ENCODE assay signal across 8 mouse cellular contexts in the genomic region with DNA sequence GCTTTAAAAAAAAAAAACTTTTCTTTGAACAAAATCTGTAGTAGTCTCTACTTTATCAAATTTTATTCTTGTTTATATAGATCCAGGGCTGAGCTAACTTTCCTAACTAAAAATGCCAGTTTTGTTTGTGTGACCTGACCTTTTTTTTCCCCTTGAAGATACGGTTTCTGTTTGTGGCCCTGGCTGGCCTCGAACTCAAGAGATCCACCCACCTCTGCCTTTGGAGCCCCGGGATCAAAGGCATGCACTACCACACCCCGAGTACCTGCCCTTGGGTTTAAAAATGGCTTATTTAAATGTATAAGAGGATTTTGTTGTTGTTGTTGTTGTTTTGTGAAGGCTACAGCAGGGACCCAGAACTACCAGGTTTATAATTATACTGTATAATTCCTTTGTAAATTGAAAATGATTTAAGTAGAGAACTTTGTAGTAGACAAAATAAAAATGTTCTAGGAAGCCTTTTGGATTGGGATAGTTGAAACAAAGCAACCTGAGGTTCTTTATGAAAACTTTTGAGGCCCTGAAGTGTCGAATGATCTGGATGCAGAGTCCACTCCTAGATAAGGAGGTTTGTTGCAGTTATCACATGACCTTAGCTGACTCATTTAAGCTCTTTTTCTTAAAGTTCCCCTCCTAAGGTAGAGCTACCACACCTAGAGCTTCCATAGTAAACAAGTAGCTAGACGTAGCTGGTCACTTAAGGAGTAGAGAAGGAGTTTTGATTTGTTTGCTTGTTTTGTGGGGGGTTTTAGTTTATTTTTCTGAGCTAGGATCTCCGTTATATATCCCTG. TPM values are rescaled to one million over a fixed set of nuclear protein-coding genes. Genes with fewer than 3 reads are reported as not detected.
A peak's percentile ranks its signal among the peaks of the same experiment; 100 is the strongest.
DNase-seq lines count a peak whose midpoint lies in the region; ATAC-seq and TF ChIP-seq lines count a peak whose summit lies in the region.

No protein-coding gene starts in this region.

- H3K9me3 ChIP-seq in lung, embryonic 14.5 days (ENCODE audit: low read depth, low read length): no peaks in the 10 kb centered on the region
- H3K9me3 ChIP-seq in embryonic facial prominence, embryonic 11.5 days (replicated peaks; ENCODE audit: control insufficient read depth, low read length): no peaks in the 10 kb centered on the region
- no peaks in the 10 kb centered on the region for H3K9me3 ChIP-seq in limb, embryonic 10.5 days (replicated peaks)

- intact Hi-C loops in left cerebral cortex, postnatal 25 days (cut with DNase I): loop anchor here (2.0 kb wide), 1 partner anchor 517 kb away; a partner anchor contains a TSS

- no peak for DNase-seq in lung, embryonic 14.5 days
- DNase-seq in lung, postnatal 36 days: no peak
- no peak for DNase-seq in embryonic facial prominence, embryonic 11.5 days (ENCODE audit: low spot score)
- no peak for DNase-seq in limb, embryonic 10.5 days (ENCODE audit: low spot score)
- DNase-seq in left cerebral cortex, postnatal 25 days (ENCODE audit: low spot score in 2 of 2): no peak
- DNase-seq in frontal cortex, postnatal 14 days (ENCODE audit: low spot score in 2 of 2): no peak
- DNase-seq in gastrocnemius, postnatal 4 days (ENCODE audit: low spot score in 2 of 2): no peak

- H3K27me3 ChIP-seq in lung, embryonic 14.5 days (ENCODE audit: insufficient read depth, low read length): no peaks in the 10 kb centered on the region
- H3K27me3 ChIP-seq in embryonic facial prominence, embryonic 11.5 days (ENCODE audit: control insufficient read depth, insufficient read depth, low read length): no peaks in the 10 kb centered on the region
- H3K27me3 ChIP-seq in limb, embryonic 10.5 days (ENCODE audit: low read depth, poor library complexity, severe bottlenecking): no peaks in the 10 kb centered on the region
- no peaks in the 10 kb centered on the region for H3K27me3 ChIP-seq in small intestine, adult 2 months (ENCODE audit: control insufficient read depth, insufficient read depth, low read length)

- peak overlapping the region; percentile 86 for H3K4me2 ChIP-seq in lung, embryonic 14.5 days
- H3K4me2 ChIP-seq in embryonic facial prominence, embryonic 11.5 days (ENCODE audit: low read depth, low read length): peak overlapping the region; percentile 55

- ATAC-seq in lung, embryonic 14.5 days (ENCODE audit: insufficient read depth): no peak
- no peak for ATAC-seq in embryonic facial prominence, embryonic 11.5 days (replicated peaks; ENCODE audit: insufficient number of reproducible peaks, low FRiP score, low TSS enrichment, low read depth)

- peaks cover 40% of the 10 kb centered on the region for H3K36me3 ChIP-seq in lung, embryonic 14.5 days (ENCODE audit: insufficient read depth)
- no peaks in the 10 kb centered on the region for H3K36me3 ChIP-seq in embryonic facial prominence, embryonic 11.5 days (replicated peaks; ENCODE audit: control insufficient read depth, insufficient read depth, low read depth, low read length)
- H3K36me3 ChIP-seq in limb, embryonic 10.5 days: peaks cover 46% of the 10 kb centered on the region
- H3K36me3 ChIP-seq in small intestine, adult 2 months (ENCODE audit: control insufficient read depth, insufficient read depth, low read length): peaks cover 15% of the 10 kb centered on the region

- no peak for TF ChIP-seq CTCF in lung, embryonic 14.5 days (IDR thresholded peaks at IDR 0.05; ENCODE audit: low read depth)
- no peak for TF ChIP-seq CTCF in small intestine, adult 2 months (IDR thresholded peaks at IDR 0.05; ENCODE audit: extremely low read depth, insufficient read length, insufficient replicate concordance, low read depth, low read length)

- H3K4me1 ChIP-seq in lung, embryonic 14.5 days (ENCODE audit: insufficient read depth): 0 out of 2 replicates have a peak, but pooled peaks cover 2% of the 10 kb centered on the region
- no peaks in the 10 kb centered on the region for H3K4me1 ChIP-seq in embryonic facial prominence, embryonic 11.5 days (ENCODE audit: control insufficient read depth, insufficient read depth, low read length)
- H3K4me1 ChIP-seq in limb, embryonic 10.5 days: peaks cover 21% of the 10 kb centered on the region
- H3K4me1 ChIP-seq in small intestine, adult 2 months (ENCODE audit: control insufficient read depth, insufficient read depth, insufficient read length, low read length): peaks cover 12% of the 10 kb centered on the region

- H3K4me3 ChIP-seq in lung, embryonic 14.5 days (ENCODE audit: low read depth, low read length): peak overlapping the region; percentile 51
- peak overlapping the region; percentile 35 for H3K4me3 ChIP-seq in embryonic facial prominence, embryonic 11.5 days (ENCODE audit: low read depth, low read length)
- peak overlapping the region; percentile 60 for H3K4me3 ChIP-seq in limb, embryonic 10.5 days
- H3K4me3 ChIP-seq in small intestine, adult 2 months (ENCODE audit: low read depth, low read length): peak overlapping the region; percentile 71

- H3K9ac ChIP-seq in lung, embryonic 14.5 days: peak overlapping the region; percentile 63
- no peak overlapping the region; the same call in 1 of the 2 replicates for H3K9ac ChIP-seq in embryonic facial prominence, embryonic 11.5 days (replicated peaks; ENCODE audit: low read length)

- no peak overlapping the region for H3K27ac ChIP-seq in lung, embryonic 14.5 days (ENCODE audit: low read depth)
- no peak overlapping the region for H3K27ac ChIP-seq in embryonic facial prominence, embryonic 11.5 days (replicated peaks; ENCODE audit: low read depth, low read length)
- H3K27ac ChIP-seq in limb, embryonic 10.5 days: peak overlapping the region; percentile 82; the same call in 1 of the 2 replicates
- H3K27ac ChIP-seq in small intestine, adult 2 months (ENCODE audit: insufficient read depth, low read depth, low read length): peak overlapping the region; percentile 96

- TF ChIP-seq POLR2A in small intestine, adult 2 months (IDR thresholded peaks at IDR 0.05; ENCODE audit: low read depth, low read length): no peak

- 27% methylated on average over 7 of the region's 7 CpGs for WGBS in lung, embryonic 14.5 days
- 43% methylated on average over 7 of the region's 7 CpGs for WGBS in embryonic facial prominence, embryonic 11.5 days
- 49% methylated on average over 7 of the region's 7 CpGs for WGBS in limb, embryonic 10.5 days
- WGBS in small intestine, adult 2 months: 11% methylated on average over 7 of the region's 7 CpGs

RNA-seq across cellular contexts. Expression of a gene that starts 5.4 kb away (rescaled TPM):
- 45.9 and 47.6 TPM in 2 replicates for polyA plus RNA-seq in lung, embryonic 14.5 days (2014; fragmentation: Nextera tagmentation; extraction: Ambion mirVana)
- 43.3 and 46.5 TPM in 2 replicates for polyA plus RNA-seq in embryonic facial prominence, embryonic 11.5 days (2014; fragmentation: Nextera tagmentation; extraction: Ambion mirVana)
- 39.1 and 43.0 TPM in 2 replicates for polyA plus RNA-seq in limb, embryonic 10.5 days (2016; fragmentation: Nextera tagmentation; extraction: Ambion mirVana)
- polyA plus RNA-seq in small intestine, adult 2 months (2012; rRNA removed): 7.5 and 11.9 TPM in 2 replicates
- 10 to 100 TPM; 26.6 to 26.8 TPM for total RNA-seq in left cerebral cortex, postnatal 25 days (2021)
- total RNA-seq in gastrocnemius, postnatal 4 days (2021): 10 to 100 TPM; 73.7 to 87.8 TPM

RNA-seq across cellular contexts. Expression of a gene that starts 6.4 kb away (rescaled TPM):
- 119 and 121 TPM in 2 replicates for polyA plus RNA-seq in lung, embryonic 14.5 days (2014; fragmentation: Nextera tagmentation; extraction: Ambion mirVana)
- polyA plus RNA-seq in embryonic facial prominence, embryonic 11.5 days (2014; fragmentation: Nextera tagmentation; extraction: Ambion mirVana): 147 and 154 TPM in 2 replicates
- 114 and 116 TPM in 2 replicates for polyA plus RNA-seq in limb, embryonic 10.5 days (2016; fragmentation: Nextera tagmentation; extraction: Ambion mirVana)
- 48.6 and 104 TPM in 2 replicates for polyA plus RNA-seq in small intestine, adult 2 months (2012; rRNA removed)
- total RNA-seq in left cerebral cortex, postnatal 25 days (2021): 10 to 100 TPM; 48.3 to 48.6 TPM
- total RNA-seq in gastrocnemius, postnatal 4 days (2021): 10 to 100 TPM; 86.3 to 87.9 TPM

Comparison
In these comparisons a context has a peak if more than half of its experiments do, and no peak if none do; other contexts are left out.
1. H3K27ac ChIP-seq: peak in limb, embryonic 10.5 days (single experiment) and small intestine, adult 2 months (single experiment); none in lung, embryonic 14.5 days (single experiment) and embryonic facial prominence, embryonic 11.5 days (single experiment).
2. Peak in every context shown above with its lines, with median percentiles within 50 percentile points of each other: H3K4me3 ChIP-seq.